Mouse (Mus musculus): ENCODE data around the gene Prkcq.

Prkcq gene

GRCm38 (mm10) chr2:11188279-11188678 is 16.4 kb downstream of the Prkcq start:
- DNase-seq, result no peak

GRCm38 (mm10) chr2:11189150-11189767 is 17.4 kb downstream of the Prkcq start:
- DNase-seq, result no peak

- no peak for DNase-seq
Observed at GRCm38 (mm10) chr2:11192281-11193098, 20.6 kb downstream of the Prkcq start.

GRCm38 (mm10) chr2:11193099-11193618 is 21.3 kb downstream of the Prkcq start:
- no peak for DNase-seq

- no peak for DNase-seq
Observed at GRCm38 (mm10) chr2:11194732-11195340, 22.9 kb downstream of the Prkcq start.

- no peak for DNase-seq
Observed at GRCm38 (mm10) chr2:11196071-11196470, 24.2 kb downstream of the Prkcq start.

- no peak for DNase-seq
Observed at GRCm38 (mm10) chr2:11196952-11197559, 25.1 kb downstream of the Prkcq start.

- DNase-seq, result no peak
Observed at GRCm38 (mm10) chr2:11199624-11200023, 27.7 kb downstream of the Prkcq start.

GRCm38 (mm10) chr2:11202841-11203240 is 30.9 kb downstream of the Prkcq start:
- no peak for DNase-seq

- no peak for DNase-seq
Observed at GRCm38 (mm10) chr2:11203261-11203660, 31.4 kb downstream of the Prkcq start.

- no peak for DNase-seq
Observed at GRCm38 (mm10) chr2:11204232-11204631, 32.3 kb downstream of the Prkcq start.

- DNase-seq, result no peak
Observed at GRCm38 (mm10) chr2:11204961-11205360, 33.1 kb downstream of the Prkcq start.

GRCm38 (mm10) chr2:11205720-11206119 is 33.8 kb downstream of the Prkcq start:
- no peak for DNase-seq

GRCm38 (mm10) chr2:11208263-11208662 is 36.4 kb downstream of the Prkcq start:
- no peak for DNase-seq

GRCm38 (mm10) chr2:11209335-11209734 is 37.4 kb downstream of the Prkcq start:
- DNase-seq, result no peak

GRCm38 (mm10) chr2:11210241-11210916 is 38.5 kb downstream of the Prkcq start:
- no peak for DNase-seq

- DNase-seq, result no peak
Observed at GRCm38 (mm10) chr2:11211961-11212562, 40.2 kb downstream of the Prkcq start.

- no peak for DNase-seq
Observed at GRCm38 (mm10) chr2:11216421-11216820, 44.5 kb downstream of the Prkcq start.

GRCm38 (mm10) chr2:11216847-11217246 is 44.9 kb downstream of the Prkcq start:
- no peak for DNase-seq

GRCm38 (mm10) chr2:11218122-11218521 is 46.2 kb downstream of the Prkcq start:
- DNase-seq, result no peak

GRCm38 (mm10) chr2:11219262-11219661 is 47.4 kb downstream of the Prkcq start:
- no peak for DNase-seq

- DNase-seq, result no peak
Observed at GRCm38 (mm10) chr2:11224808-11225484, 53.0 kb downstream of the Prkcq start.
